Mouse (Mus musculus): ENCODE measurements around the gene Olfr763.
"Not testable (repeated sequence)": the region's sequence is repeated elsewhere in the genome, so short reads cannot be mapped to it uniquely, and the experiment has no call there.

The Olfr763 gene

GRCm38 (mm10) chr10:129049898-129050297, 39.3 kb downstream of the Olfr763 start, which contains the start of gene Olfr765:
Gene Olfr765, minus strand, starts transcription at chr10:129049998.
- DNase-seq (ENCODE audit: low spot score) = not testable (repeated sequence)
